Mouse (Mus musculus) hindbrain, embryonic 11.5 days (tissue): ENCODE results near the gene Rab39b. TPM values are rescaled to one million over a fixed set of nuclear protein-coding genes. Genes with fewer than 3 reads are reported as not detected.

Experiments
- ATAC-seq: fragments of 200-750 bp; cut with Nextera tagmentation; 2 replicates; pipeline ENCODE4 v1.8.0; 2017; ENCODE audit warnings: mild to moderate bottlenecking, moderate TSS enrichment, moderate library complexity; ENCODE audit not compliant: low FRiP score
- DNase-seq: peaks from one replicate; pipeline ENCODE4 v3.0.0-alpha.2; 2015; ENCODE audit warnings: low spot score
- H3K27ac ChIP-seq: fragments of 300-500 bp; sonication (generic); 2 replicates; pipeline ENCODE4 v1.5.1; 2014; ENCODE audit warnings: mild to moderate bottlenecking, low read depth, low read length
- H3K27me3 ChIP-seq: fragments of 300-500 bp; sonication (generic); 2 replicates; pipeline ENCODE4 v1.6.1; 2014; ENCODE audit warnings: mild to moderate bottlenecking, low read length, moderate library complexity, mixed read lengths; ENCODE audit not compliant: control insufficient read depth, insufficient read depth
- H3K36me3 ChIP-seq: fragments of 300-500 bp; sonication (generic); 2 replicates; pipeline ENCODE4 v1.6.1; 2014; ENCODE audit warnings: mild to moderate bottlenecking, low read length, moderate library complexity, mixed read lengths; ENCODE audit not compliant: control insufficient read depth, insufficient read depth
- H3K4me1 ChIP-seq: fragments of 300-500 bp; sonication (generic); replicated peaks from 2 replicates; pipeline ENCODE4 v1.6.1; 2014; ENCODE audit warnings: low read length, mixed read lengths; ENCODE audit not compliant: control insufficient read depth, insufficient read depth
- H3K4me2 ChIP-seq: fragments of 300-500 bp; sonication (generic); replicated peaks from 2 replicates; pipeline ENCODE4 v1.6.1; 2014; ENCODE audit warnings: mild to moderate bottlenecking, low read depth, low read length
- H3K4me3 ChIP-seq: fragments of 300-500 bp; sonication (generic); 2 replicates; pipeline ENCODE4 v1.5.1; 2014; ENCODE audit warnings: low read depth, low read length
- H3K9ac ChIP-seq: fragments of 300-500 bp; sonication (generic); 2 replicates; pipeline ENCODE4 v1.6.1; 2014; ENCODE audit warnings: low read depth, low read length
- H3K9me3 ChIP-seq: fragments of 300-500 bp; sonication (generic); 2 replicates; pipeline ENCODE4 v1.6.1; 2016; ENCODE audit warnings: low read length; ENCODE audit not compliant: control insufficient read depth
- WGBS: fragments of 180-500 bp; shearing (Covaris S2); extraction: QIAGEN DNeasy Blood & Tissue Kit; methylation state at CpG from one replicate; pipeline ENCODE4 v1.1.7; 2014; 5-methylcytosine and 5-hydroxymethylcytosine counted together
- polyA plus RNA-seq: library from polyadenylated mRNA; unstranded; fragments of >200 nt; fragmentation: Nextera tagmentation; extraction: Ambion mirVana; gene quantifications from 2 replicates; pipeline ENCODE4 v1.2.1, GENCODE M21; 2014

Rab39b gene
- 13.7 and 15.6 TPM in 2 replicates for polyA plus RNA-seq

DNA sequence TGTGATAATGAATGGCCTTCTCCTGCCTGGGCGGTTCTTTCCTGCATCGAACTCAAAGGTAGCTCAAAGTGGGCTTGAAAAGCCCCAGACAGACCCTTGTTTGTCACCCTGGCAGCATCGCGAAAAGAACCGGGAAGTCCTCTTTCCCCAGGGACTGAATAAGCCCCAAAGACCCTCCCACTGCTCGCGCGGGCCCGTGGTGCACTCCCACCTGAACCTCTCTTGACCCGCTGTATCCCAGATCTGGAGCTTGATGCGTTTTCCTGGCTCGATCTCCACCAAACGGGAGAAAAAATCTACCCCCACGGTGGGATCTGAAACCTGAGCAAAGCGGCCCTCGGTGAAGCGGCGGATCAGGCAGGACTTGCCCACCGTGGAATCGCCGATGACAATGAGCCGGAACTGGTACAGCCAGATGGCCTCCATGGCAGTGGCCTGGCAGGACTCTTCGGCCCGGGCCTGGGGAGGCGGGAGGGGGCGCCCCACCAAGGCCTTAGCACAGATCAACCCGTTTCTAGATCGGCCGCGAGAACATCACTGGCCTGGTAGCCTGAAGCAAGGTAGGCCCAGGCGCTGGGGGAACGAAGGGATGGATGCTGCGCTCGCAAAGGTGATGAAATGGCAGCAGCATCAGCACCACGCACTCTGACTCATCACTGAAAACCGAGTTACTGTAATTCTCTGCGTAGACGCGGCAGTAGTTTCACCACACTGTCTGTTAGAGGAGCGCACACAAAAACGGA, at the start of gene Rab39b:
Gene Rab39b (minus strand): TSS at position 650 of the 743 bp plus-strand sequence.
- no peaks in the 10 kb centered on the region for H3K27me3 ChIP-seq
- WGBS: 14% methylated on average over 41 of the region's 41 CpGs
- peak within 1 kb of the TSS; percentile 75 for H3K27ac ChIP-seq
- peak; percentile 55 for DNase-seq
- peak within 1 kb of the TSS; percentile 64 for H3K9ac ChIP-seq
- peak; percentile 97 for ATAC-seq
- no peaks in the 10 kb centered on the region for H3K36me3 ChIP-seq
- peak within 1 kb of the TSS; percentile 54 for H3K4me3 ChIP-seq
- no peaks in the 10 kb centered on the region for H3K4me1 ChIP-seq
- no peaks in the 10 kb centered on the region for H3K9me3 ChIP-seq
- H3K4me2 ChIP-seq: peak within 1 kb of the TSS; percentile 29

DNA sequence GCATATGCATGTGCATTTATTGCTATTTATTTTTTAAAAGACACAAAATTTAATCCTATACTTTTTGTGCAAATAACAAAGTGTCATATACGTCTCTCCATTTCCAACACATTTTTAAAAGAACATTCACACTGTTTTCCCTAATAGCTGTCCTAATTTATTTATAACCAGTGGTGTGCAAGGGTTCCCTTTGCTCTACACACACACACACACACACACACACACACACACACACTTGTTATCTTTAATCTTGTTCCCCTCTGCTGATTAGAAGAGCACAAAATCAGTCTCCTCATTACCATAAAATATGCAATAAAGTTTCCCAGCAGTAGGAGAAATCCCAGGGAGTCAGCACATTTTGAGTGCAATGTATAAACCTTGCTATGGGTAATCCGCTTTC, 508 bp upstream of the Rab39b start:
- no peak overlapping the region for H3K4me3 ChIP-seq
- ATAC-seq (no peak), DNase-seq (no peak)
- H3K27me3 ChIP-seq: no peaks in the 10 kb centered on the region
- H3K4me2 ChIP-seq: no peak overlapping the region
- H3K27ac ChIP-seq: no peak overlapping the region
- H3K9me3 ChIP-seq: no peaks in the 10 kb centered on the region
- 86% methylated on average over 2 of the region's 2 CpGs for WGBS
- H3K9ac ChIP-seq: no peak overlapping the region
- H3K4me1 ChIP-seq: no peaks in the 10 kb centered on the region
- no peaks in the 10 kb centered on the region for H3K36me3 ChIP-seq

Other genes with a start within 250 kb of the Rab39b start
- gene Fundc2, start 195.8 kb downstream of the Rab39b start, polyA plus RNA-seq: 37.5 and 44.6 TPM in 2 replicates
- 0.73 and 1.0 TPM in 2 replicates for gene F8, start 195.6 kb downstream of the Rab39b start, polyA plus RNA-seq
- 20.6 and 27.9 TPM in 2 replicates for gene Cmc4, start 161.6 kb downstream of the Rab39b start, polyA plus RNA-seq
- 10.2 and 11.6 TPM in 2 replicates for gene Mtcp1, start 161.6 kb downstream of the Rab39b start, polyA plus RNA-seq
- gene Brcc3, start 161.6 kb downstream of the Rab39b start, polyA plus RNA-seq: 62.5 and 71.8 TPM in 2 replicates
- gene Vbp1, start 63.9 kb downstream of the Rab39b start, polyA plus RNA-seq: 297 and 300 TPM in 2 replicates